Mouse (Mus musculus) C2C12 (cell line): ENCODE data around the gene Gm17571. TPM values are rescaled to one million over a fixed set of nuclear protein-coding genes. Genes with fewer than 3 reads are reported as not detected.

ENCODE experiments used
- polyA plus RNA-seq: library from polyadenylated mRNA; unstranded; fragments of >200 nt; fragmentation: generic; extraction: Trizol; gene quantifications from one replicate; pipeline ENCODE4 v1.2.1, GENCODE M21; 2012; ENCODE audit warnings: missing spikeins

The Gm17571 gene
- polyA plus RNA-seq, 1 experiment, result not detected

Other genes with a start within 250 kb of the Gm17571 start
- gene Jrkl, start 200.9 kb downstream of the Gm17571 start, polyA plus RNA-seq, result 1.0 TPM
- 1.8 TPM for gene Ccdc82, start 199.8 kb downstream of the Gm17571 start, polyA plus RNA-seq
- gene Maml2, start 148.8 kb downstream of the Gm17571 start, polyA plus RNA-seq, result 1.5 TPM